Mouse (Mus musculus) forebrain, embryonic 10.5 days (tissue): Measurements from ENCODE around the gene Ccnk. TPM values are rescaled to one million over a fixed set of nuclear protein-coding genes. Genes with fewer than 3 reads are reported as not detected.
A peak's percentile ranks its signal among the peaks of the same experiment; 100 is the strongest.

Experiments
- DNase-seq: peaks from one replicate; pipeline ENCODE4 v3.0.0-alpha.2; 2017; ENCODE audit warnings: low spot score; ENCODE audit errors: extremely low spot score
- H3K27ac ChIP-seq: fragments of 300-500 bp; sonication (generic); 2 replicates; pipeline ENCODE4 v1.5.1; 2016; ENCODE audit warnings: mild to moderate bottlenecking
- H3K27me3 ChIP-seq: fragments of 300-500 bp; sonication (generic); 2 replicates; pipeline ENCODE4 v1.6.1; 2016; ENCODE audit warnings: mild to moderate bottlenecking; ENCODE audit not compliant: poor library complexity, severe bottlenecking
- H3K36me3 ChIP-seq: fragments of 300-500 bp; sonication (generic); replicated peaks from 2 replicates; pipeline ENCODE4 v1.6.1; 2016; ENCODE audit warnings: mild to moderate bottlenecking, moderate library complexity
- H3K4me1 ChIP-seq: fragments of 300-500 bp; sonication (generic); 2 replicates; pipeline ENCODE4 v1.6.1; 2016
- H3K4me3 ChIP-seq: fragments of 300-500 bp; sonication (generic); 2 replicates; pipeline ENCODE4 v1.5.1; 2016; ENCODE audit warnings: mild to moderate bottlenecking, moderate library complexity
- H3K9me3 ChIP-seq: fragments of 300-500 bp; sonication (generic); 2 replicates; pipeline ENCODE4 v1.6.1; 2016; ENCODE audit warnings: mild to moderate bottlenecking, moderate library complexity
- WGBS: fragments of 180-500 bp; shearing (Covaris S2); methylation state at CpG from one replicate; pipeline ENCODE4 v1.1.7; 2016; 5-methylcytosine and 5-hydroxymethylcytosine counted together
- polyA plus RNA-seq: library from polyadenylated mRNA; unstranded; fragments of >200 nt; fragmentation: Nextera tagmentation; extraction: Ambion mirVana; gene quantifications from 2 replicates; pipeline ENCODE4 v1.2.1, GENCODE M21; 2016

Ccnk gene
- polyA plus RNA-seq, 1 experiment from 2014 or later: 3.2 TPM

DNA sequence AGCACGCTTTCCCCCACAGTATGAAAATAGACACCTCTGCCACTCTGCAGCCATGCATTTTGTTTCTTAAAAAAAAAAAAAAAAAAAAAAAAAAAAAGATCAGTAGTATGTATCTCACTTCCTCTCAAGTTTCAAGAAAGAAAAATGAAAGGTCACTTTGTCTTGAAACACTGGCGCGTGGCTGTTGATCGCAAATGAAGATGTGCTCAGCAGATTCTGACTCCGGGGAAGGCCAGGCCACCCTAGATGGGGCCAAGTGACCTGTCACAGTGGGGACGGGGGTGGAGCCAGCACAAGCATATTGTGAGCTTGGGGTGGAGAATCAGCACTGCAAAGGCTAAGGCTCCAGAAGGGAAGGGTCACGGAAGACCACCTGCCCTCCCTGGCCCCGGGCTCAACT lies 24.5 kb downstream of the Ccnk start:
- Histone ChIP-seq H3K36me3 (peaks cover 91% of the 10 kb centered on the region), H3K27ac (no peak overlapping the region), H3K4me3 (no peak overlapping the region), H3K27me3 (no peaks in the 10 kb centered on the region), H3K9me3 (no peaks in the 10 kb centered on the region), H3K4me1 (peaks cover 21% of the 10 kb centered on the region)
- DNase-seq: no peak
- 80% methylated on average over 8 of the region's 8 CpGs for WGBS

DNA sequence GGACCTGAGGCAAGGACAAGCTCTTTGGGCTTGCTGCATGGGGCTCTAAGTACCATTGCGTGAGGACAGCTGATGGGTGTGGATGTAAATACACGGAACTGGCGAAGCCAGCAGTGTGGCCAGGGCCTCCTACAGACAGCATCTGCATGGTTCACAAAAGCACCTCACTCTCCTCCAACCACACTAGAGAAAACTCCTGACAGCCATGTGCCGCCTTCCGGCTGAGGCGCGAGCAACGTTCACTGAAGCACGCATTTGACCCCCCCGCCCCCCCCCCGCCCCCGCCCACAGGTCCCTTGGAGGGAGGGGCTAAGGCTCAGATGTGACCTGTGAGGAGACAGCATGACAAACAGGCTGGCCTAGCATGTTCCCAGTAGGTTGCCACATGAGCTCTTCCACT lies 25.6 kb downstream of the Ccnk start:
- Histone ChIP-seq H3K4me3 (no peak overlapping the region), H3K27ac (0 out of 2 replicates have a peak overlapping the region, but pooled peaks have one; percentile 1), H3K9me3 (no peaks in the 10 kb centered on the region), H3K27me3 (peaks cover 4% of the 10 kb centered on the region; the same call in 1 of the 2 replicates), H3K36me3 (peaks cover 80% of the 10 kb centered on the region), H3K4me1 (peaks cover 32% of the 10 kb centered on the region)
- 81% methylated on average over 12 of the region's 12 CpGs for WGBS
- no peak for DNase-seq

DNA sequence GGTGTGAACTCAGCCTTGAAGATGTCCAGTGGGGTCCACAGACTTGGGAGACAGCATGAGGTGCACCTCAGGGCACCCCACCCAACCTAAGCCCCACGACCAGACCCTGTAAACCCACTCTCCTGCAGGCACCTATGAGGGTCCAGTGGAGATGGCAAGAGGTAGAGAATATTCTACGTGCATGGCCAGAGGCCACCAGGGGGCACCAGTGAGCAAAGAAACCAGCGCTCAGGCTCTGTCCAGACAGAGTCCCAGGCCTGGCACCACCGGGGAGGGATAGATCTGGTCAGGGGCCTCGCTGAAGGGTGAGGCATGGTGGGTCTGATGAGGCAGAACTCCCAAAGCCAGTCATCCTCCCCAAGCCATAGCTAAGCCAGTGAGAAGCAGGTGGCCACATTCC lies 27.3 kb downstream of the Ccnk start:
- 16% methylated on average over 5 of the region's 5 CpGs for WGBS

DNA sequence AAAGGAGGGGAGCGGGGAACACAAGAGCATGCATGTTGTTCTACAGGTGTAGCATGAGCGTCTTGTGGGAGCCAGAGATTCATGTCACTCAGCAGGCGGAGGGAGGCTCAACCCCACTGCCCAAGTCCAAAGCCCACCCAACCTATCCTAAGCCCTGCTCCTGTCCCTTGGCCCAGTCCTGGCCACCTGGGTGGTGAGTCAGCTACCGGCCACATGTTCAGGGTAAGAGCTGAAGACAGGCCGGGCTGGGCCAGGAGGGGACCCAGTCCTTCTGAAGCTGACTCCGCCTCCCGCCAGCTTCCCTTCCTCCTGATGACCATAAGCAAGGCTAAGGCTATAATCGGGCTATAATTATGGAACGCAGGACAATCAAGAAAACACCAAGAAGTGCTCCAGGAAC lies 28.8 kb downstream of the Ccnk start:
- DNase-seq: no peak
- peaks cover 63% of the 10 kb centered on the region for H3K4me1 ChIP-seq
- H3K27me3 ChIP-seq: peaks cover 32% of the 10 kb centered on the region
- H3K9me3 ChIP-seq: no peaks in the 10 kb centered on the region
- H3K27ac ChIP-seq: peak overlapping the region; percentile 17; the same call in 1 of the 2 replicates
- no peak overlapping the region for H3K4me3 ChIP-seq
- 89% methylated on average over 9 of the region's 9 CpGs for WGBS
- H3K36me3 ChIP-seq: peaks cover 60% of the 10 kb centered on the region

More for the DNA sequence above, 27.3 kb downstream of the Ccnk start:
- no peak overlapping the region for H3K27ac ChIP-seq
- peaks cover 21% of the 10 kb centered on the region; the same call in 1 of the 2 replicates for H3K27me3 ChIP-seq
- peak; percentile 85 for DNase-seq
- peaks cover 47% of the 10 kb centered on the region for H3K4me1 ChIP-seq
- no peak overlapping the region for H3K4me3 ChIP-seq
- H3K36me3 ChIP-seq: peaks cover 76% of the 10 kb centered on the region
- H3K9me3 ChIP-seq: no peaks in the 10 kb centered on the region

- peaks cover 33% of the 10 kb centered on the region for H3K27me3 ChIP-seq
- DNase-seq: peak; percentile 76
- H3K4me1 ChIP-seq: peaks cover 69% of the 10 kb centered on the region
- H3K9me3 ChIP-seq: no peaks in the 10 kb centered on the region
- H3K36me3 ChIP-seq: peaks cover 54% of the 10 kb centered on the region
- WGBS: 44% methylated on average over 13 of the region's 13 CpGs
- no peak overlapping the region for H3K27ac ChIP-seq
- H3K4me3 ChIP-seq: no peak overlapping the region
Observed at GRCm38 (mm10) chr12:108208726-108209438, 29.5 kb downstream of the Ccnk start.

GRCm38 (mm10) chr12:108210623-108211022 lies 31.2 kb downstream of the Ccnk start:
- WGBS: 95% methylated on average over 15 of the region's 15 CpGs
- Histone ChIP-seq H3K36me3 (peaks cover 37% of the 10 kb centered on the region), H3K4me1 (peaks cover 77% of the 10 kb centered on the region), H3K27me3 (peaks cover 49% of the 10 kb centered on the region), H3K4me3 (no peak overlapping the region), H3K9me3 (no peaks in the 10 kb centered on the region), H3K27ac (no peak overlapping the region)
- no peak for DNase-seq

- Histone ChIP-seq H3K9me3 (no peaks in the 10 kb centered on the region), H3K36me3 (peaks cover 22% of the 10 kb centered on the region), H3K4me3 (no peak overlapping the region), H3K27me3 (peaks cover 57% of the 10 kb centered on the region), H3K27ac (peak overlapping the region; percentile 40; the same call in 1 of the 2 replicates), H3K4me1 (peaks cover 84% of the 10 kb centered on the region)
- 67% methylated on average over 5 of the region's 5 CpGs for WGBS
- DNase-seq: no peak
Observed at GRCm38 (mm10) chr12:108212071-108212470, 32.7 kb downstream of the Ccnk start.

GRCm38 (mm10) chr12:108212476-108212875 lies 33.1 kb downstream of the Ccnk start:
- H3K9me3 ChIP-seq: no peaks in the 10 kb centered on the region
- WGBS: 91% methylated on average over 6 of the region's 6 CpGs
- H3K4me1 ChIP-seq: peaks cover 84% of the 10 kb centered on the region
- peak overlapping the region; percentile 40; the same call in 1 of the 2 replicates for H3K27ac ChIP-seq
- peaks cover 57% of the 10 kb centered on the region for H3K27me3 ChIP-seq
- H3K4me3 ChIP-seq: no peak overlapping the region
- no peak for DNase-seq
- peaks cover 18% of the 10 kb centered on the region for H3K36me3 ChIP-seq

DNA sequence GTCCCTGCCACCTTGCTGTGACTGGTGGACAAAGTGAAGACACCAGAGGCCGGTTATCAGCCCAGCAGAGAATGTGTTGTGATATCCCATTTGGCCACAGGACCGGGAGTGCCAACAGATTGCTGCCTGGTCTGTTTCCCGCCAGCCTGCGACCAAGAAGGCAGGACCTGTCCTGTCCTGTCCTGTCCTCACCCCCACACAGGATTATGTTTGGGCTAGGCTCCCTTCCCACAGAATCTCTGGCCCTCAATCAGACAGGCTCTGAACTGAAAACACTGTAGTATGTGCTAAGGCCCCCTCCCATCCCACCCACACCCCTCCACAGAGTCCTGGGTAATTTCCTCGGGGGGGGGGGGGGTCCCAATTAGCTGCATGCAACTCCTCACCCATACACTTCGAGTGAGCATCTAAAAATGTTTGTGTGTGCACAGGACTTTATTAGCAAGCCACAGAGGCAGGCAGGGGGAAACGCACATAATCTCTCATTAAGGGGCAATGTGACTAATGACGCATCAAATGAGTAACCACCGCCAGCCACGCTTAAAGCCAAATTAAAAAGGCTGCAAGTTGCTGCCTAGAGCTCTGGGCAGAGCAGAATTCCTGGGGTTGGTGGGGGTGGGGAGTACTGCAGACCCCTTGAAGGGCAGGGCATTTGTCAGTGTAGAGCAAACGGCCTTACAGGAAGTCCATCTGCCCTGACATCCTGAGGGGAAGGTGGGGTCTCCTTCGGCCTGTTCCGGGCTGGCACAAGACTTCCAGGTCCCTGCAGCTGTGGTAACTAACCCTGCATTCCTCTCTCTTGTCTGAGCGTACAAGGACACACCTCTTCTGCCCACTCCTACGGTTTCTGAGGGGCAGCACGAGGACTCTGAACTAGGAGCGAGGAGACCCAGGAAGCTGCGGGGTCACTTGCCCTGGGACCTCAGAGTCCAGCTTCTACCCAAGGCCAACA lies 34.0 kb downstream of the Ccnk start:
- H3K36me3 ChIP-seq: peaks cover 12% of the 10 kb centered on the region
- H3K4me1 ChIP-seq: peaks cover 92% of the 10 kb centered on the region
- peak overlapping the region; percentile 12 for H3K27ac ChIP-seq
- H3K4me3 ChIP-seq: no peak overlapping the region
- H3K27me3 ChIP-seq: peaks cover 57% of the 10 kb centered on the region
- no peaks in the 10 kb centered on the region for H3K9me3 ChIP-seq
- WGBS: 30% methylated on average over 18 of the region's 18 CpGs
- no peak for DNase-seq

DNA sequence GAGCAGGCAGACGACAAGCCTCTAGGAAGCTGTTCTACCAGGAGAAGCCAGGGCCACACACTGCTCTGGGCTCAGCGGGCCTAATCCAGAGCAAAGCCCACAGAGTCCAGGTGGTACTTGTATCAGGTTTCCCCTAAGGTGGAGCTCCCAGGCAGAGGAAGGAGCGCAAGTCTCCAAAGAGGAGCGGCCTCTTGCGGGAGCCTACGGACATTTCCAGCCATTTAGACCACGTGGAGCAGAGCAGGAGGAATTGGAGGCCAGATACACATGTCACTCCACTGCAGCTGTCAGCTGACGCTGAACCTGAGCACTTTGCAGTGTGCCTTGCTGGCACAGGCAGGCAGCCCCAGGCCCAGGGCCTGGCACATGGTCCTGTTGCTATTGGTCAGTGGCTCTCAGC lies 35.7 kb downstream of the Ccnk start:
- Histone ChIP-seq H3K36me3 (peaks cover 17% of the 10 kb centered on the region), H3K27me3 (peaks cover 52% of the 10 kb centered on the region), H3K4me3 (no peak overlapping the region), H3K9me3 (no peaks in the 10 kb centered on the region), H3K4me1 (peaks cover 93% of the 10 kb centered on the region), H3K27ac (0 out of 2 replicates have a peak overlapping the region, but pooled peaks have one; percentile 20)
- WGBS: 50% methylated on average over 8 of the region's 8 CpGs
- DNase-seq: no peak

- H3K36me3 ChIP-seq: peaks cover 9% of the 10 kb centered on the region; the same call in 1 of the 2 replicates
- no peak overlapping the region for H3K4me3 ChIP-seq
- H3K4me1 ChIP-seq: peaks cover 95% of the 10 kb centered on the region
- H3K9me3 ChIP-seq: no peaks in the 10 kb centered on the region
- WGBS: 78% methylated on average over 11 of the region's 11 CpGs
- peak overlapping the region; percentile 62; the same call in 1 of the 2 replicates for H3K27ac ChIP-seq
- peaks cover 35% of the 10 kb centered on the region for H3K27me3 ChIP-seq
- no peak for DNase-seq
Observed at GRCm38 (mm10) chr12:108216611-108217370, 37.4 kb downstream of the Ccnk start.

DNA sequence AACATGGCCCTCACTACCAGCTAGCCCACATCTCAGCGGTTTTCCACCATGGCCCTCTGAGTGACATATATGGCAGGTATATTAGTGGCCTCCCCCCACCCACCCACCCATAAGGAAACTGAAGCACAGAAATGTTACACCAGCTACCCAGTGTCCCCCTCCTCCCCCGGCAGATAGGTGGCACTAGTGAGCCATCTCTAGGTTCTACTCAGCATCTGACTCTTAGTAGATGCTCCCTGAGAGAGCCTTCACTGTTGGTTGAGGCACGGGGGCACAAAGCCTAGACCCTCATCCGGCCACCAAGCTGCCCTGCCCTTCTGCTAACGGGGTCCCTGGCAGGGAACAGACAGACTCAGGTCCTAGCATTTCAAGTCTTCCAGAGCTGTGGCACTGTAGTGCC lies 38.2 kb downstream of the Ccnk start:
- peak overlapping the region; percentile 1; the same call in 1 of the 2 replicates for H3K27ac ChIP-seq
- no peak overlapping the region for H3K4me3 ChIP-seq
- peaks cover 93% of the 10 kb centered on the region for H3K4me1 ChIP-seq
- DNase-seq: no peak
- H3K9me3 ChIP-seq: no peaks in the 10 kb centered on the region
- H3K36me3 ChIP-seq: peaks cover 9% of the 10 kb centered on the region; the same call in 1 of the 2 replicates
- peaks cover 28% of the 10 kb centered on the region for H3K27me3 ChIP-seq
- 68% methylated on average over 5 of the region's 5 CpGs for WGBS
